Mouse (Mus musculus) naive thymus-derived CD4-positive, alpha-beta T cell, adult 2 months (primary cell): ENCODE results near the gene Sept12.

Experiments used
- DNase-seq: peaks from one replicate; pipeline ENCODE4 v3.0.0-alpha.2; 2011; ENCODE audit warnings: low read depth

Gene Sept12

DNA sequence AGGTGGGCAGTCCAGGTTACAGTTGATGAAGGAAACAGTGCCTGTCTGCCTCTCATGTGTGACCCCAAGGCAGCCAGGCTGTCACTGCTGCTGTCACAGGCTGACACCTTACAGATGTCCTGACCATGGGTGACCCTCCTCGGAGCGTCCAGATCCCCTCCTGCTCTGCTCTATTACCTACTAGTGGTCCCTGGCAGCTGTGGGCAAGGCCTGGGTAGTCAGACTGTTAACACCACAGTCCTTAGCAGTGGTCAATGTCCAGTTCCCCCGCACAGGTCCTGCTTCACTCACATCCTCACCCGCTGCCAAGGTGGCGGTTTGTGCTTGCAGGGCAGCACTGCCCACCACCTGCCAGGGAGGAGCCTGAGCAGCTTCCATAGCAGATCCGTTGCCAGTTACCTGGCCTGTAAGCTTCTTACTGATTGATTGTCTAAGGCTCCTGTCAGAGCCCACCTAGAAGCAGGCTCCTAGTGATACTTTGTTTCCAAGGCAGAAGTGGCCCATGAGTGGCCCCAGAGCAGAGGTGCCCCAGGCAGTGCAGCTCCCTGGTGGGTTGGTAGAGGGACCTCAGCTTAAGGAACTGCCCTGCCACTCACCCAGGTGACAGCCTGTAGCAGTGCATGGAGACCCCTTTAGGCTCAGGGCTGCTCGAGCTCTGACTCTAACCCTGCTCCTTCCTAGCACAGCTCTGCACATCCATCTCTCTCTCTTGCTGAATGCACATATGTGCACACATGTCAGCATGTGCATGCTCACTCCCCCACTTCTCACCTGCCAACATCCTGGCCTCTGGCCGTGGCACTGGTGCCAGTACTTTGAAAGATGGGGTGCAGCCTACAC, 60.1 kb downstream of the Sept12 start:
- DNase-seq = no peak
